ENCODE assay signal across 8 mouse cellular contexts in the genomic region with DNA sequence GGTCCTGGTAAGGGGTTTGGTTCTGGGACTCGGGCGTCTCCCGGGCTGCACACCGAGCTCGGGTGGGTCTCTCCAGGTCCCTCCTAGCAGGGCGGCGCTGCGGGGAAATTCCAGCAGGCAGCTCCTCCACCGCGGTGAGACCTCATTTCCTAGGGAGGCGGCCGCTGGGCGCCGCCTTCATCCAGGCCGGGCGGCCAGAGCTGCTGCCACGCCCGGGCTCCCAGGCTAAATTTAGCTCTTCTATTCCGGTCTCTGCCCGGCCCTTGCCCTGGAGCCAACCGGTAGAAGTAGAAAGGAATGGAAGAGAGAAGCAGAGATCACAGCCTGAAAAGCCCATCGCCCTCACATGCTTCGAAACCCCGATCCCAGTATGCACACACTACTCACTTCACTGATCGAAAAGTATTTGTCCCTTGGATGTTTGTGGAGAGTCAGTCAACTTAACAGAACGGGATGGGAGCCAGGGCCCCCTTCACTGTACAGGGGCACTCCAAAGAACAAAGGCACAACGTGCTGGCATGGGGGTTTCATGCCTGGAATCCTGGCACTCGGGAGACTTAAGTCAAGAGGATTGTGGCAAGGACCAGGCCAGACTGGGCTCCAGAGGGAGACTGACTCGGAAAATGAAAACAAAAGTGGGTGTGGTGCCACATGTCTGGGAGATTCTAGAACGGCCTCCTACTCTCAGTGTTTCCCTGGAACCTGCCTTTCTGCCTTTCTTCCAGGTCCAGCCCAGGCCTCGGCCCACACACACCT. TPM values are rescaled to one million over a fixed set of nuclear protein-coding genes. Genes with fewer than 3 reads are reported as not detected.
A peak's percentile ranks its signal among the peaks of the same experiment; 100 is the strongest.
DNase-seq lines count a peak whose midpoint lies in the region; ATAC-seq and TF ChIP-seq lines count a peak whose summit lies in the region.

No protein-coding gene starts in this region.

- no peak for TF ChIP-seq CTCF in Patski (IDR thresholded peaks at IDR 0.05)

- peak; percentile 25 for ATAC-seq in Patski
- peak; percentile 42 for ATAC-seq in forebrain, embryonic 14.5 days

- no peaks in the 10 kb centered on the region for H3K27me3 ChIP-seq in Patski
- no peaks in the 10 kb centered on the region for H3K27me3 ChIP-seq in forebrain, embryonic 14.5 days (replicated peaks; ENCODE audit: control insufficient read depth, insufficient read depth, low read length)
- H3K27me3 ChIP-seq in limb, embryonic 10.5 days (ENCODE audit: low read depth, poor library complexity, severe bottlenecking) = no peaks in the 10 kb centered on the region

- H3K27ac ChIP-seq in forebrain, embryonic 14.5 days (ENCODE audit: low read depth, low read length) = peak overlapping the region; percentile 33
- H3K27ac ChIP-seq in limb, embryonic 10.5 days = peak overlapping the region; percentile 88

- CTCF ChIA-PET in Patski (lab: Charles Lee) = interaction anchor here (1.7 to 2.2 kb wide), 5 partner anchors 10 to 54 kb away, joined by 4 to 7 read pairs (median 5); a partner anchor contains a TSS

- H3K4me3 ChIP-seq in forebrain, embryonic 14.5 days (ENCODE audit: low read depth, low read length) = 0 out of 2 replicates have a peak overlapping the region, but pooled peaks have one; percentile 5
- peak overlapping the region; percentile 35 for H3K4me3 ChIP-seq in limb, embryonic 10.5 days

- H3K9ac ChIP-seq in forebrain, embryonic 14.5 days (ENCODE audit: low read length) = peak overlapping the region; percentile 56

- H3K9me3 ChIP-seq in forebrain, embryonic 14.5 days (replicated peaks; ENCODE audit: control insufficient read depth, low read length) = no peaks in the 10 kb centered on the region
- no peaks in the 10 kb centered on the region for H3K9me3 ChIP-seq in limb, embryonic 10.5 days (replicated peaks)

- H3K4me1 ChIP-seq in forebrain, embryonic 14.5 days (ENCODE audit: control insufficient read depth, insufficient read depth, low read length) = peaks cover 5% of the 10 kb centered on the region; the same call in 1 of the 2 replicates
- peaks cover 12% of the 10 kb centered on the region for H3K4me1 ChIP-seq in limb, embryonic 10.5 days

- WGBS in forebrain, embryonic 14.5 days = 21% methylated on average over 31 of the region's 31 CpGs
- 21% methylated on average over 31 of the region's 31 CpGs for WGBS in limb, embryonic 10.5 days

- DNase-seq in Patski (ENCODE audit: low read depth, low spot score) = no peak
- peak; percentile 68 for DNase-seq in cerebellum, adult 11 months
- DNase-seq in forebrain, embryonic 14.5 days (ENCODE audit: low spot score) = peak; percentile 37
- peak; percentile 80 to 85 for DNase-seq in heart, postnatal 36 days
- peak; percentile 71 for DNase-seq in limb, embryonic 10.5 days (ENCODE audit: low spot score)
- peak; percentile 52 for DNase-seq in mesoderm, embryonic 11.5 days (ENCODE audit: low read depth, low spot score)
- peak; percentile 46 to 61 for DNase-seq in spleen, postnatal 36 days (ENCODE audit: low spot score in 2 of 2)
- DNase-seq in left cerebral cortex, postnatal 4 days = no peak

- in situ Hi-C loops in Patski (cut with MboI; ENCODE audit: low pct_unique_long_range_greater_than_20kb) = no loop called here

- POLR2A ChIA-PET in Patski (lab: Charles Lee) = interaction anchor here (0.9 to 2.1 kb wide), 4 partner anchors 27 to 58 kb away, joined by 3 to 5 read pairs (median 4); no protein-coding TSS in a partner anchor

- no peaks in the 10 kb centered on the region for H3K36me3 ChIP-seq in forebrain, embryonic 14.5 days (ENCODE audit: control insufficient read depth, insufficient read depth, low read length)
- H3K36me3 ChIP-seq in limb, embryonic 10.5 days = no peaks in the 10 kb centered on the region

- intact Hi-C loops in heart, postnatal 36 days (cut with DNase I) = loop anchor here (1.0 kb wide), 3 partner anchors 15 to 30 kb away; no protein-coding TSS in a partner anchor
- intact Hi-C loops in left cerebral cortex, postnatal 4 days (cut with DNase I) = no loop called here

- peak overlapping the region; percentile 39 for H3K4me2 ChIP-seq in forebrain, embryonic 14.5 days (ENCODE audit: low read length)

RNA-seq across cellular contexts. Expression of a gene that starts 46.2 kb away (rescaled TPM):
- not detected for polyA plus RNA-seq in Patski (2021)
- not detected in 2 replicates for polyA plus RNA-seq in forebrain, embryonic 14.5 days (2014; fragmentation: Nextera tagmentation; extraction: Ambion mirVana)
- not detected for total RNA-seq in heart, postnatal 36 days (2021)
- not detected in 2 replicates for polyA plus RNA-seq in limb, embryonic 10.5 days (2016; fragmentation: Nextera tagmentation; extraction: Ambion mirVana)
- total RNA-seq in left cerebral cortex, postnatal 4 days (2021) = not detected

RNA-seq across cellular contexts. Expression of a gene that starts 46.3 kb away (rescaled TPM):
- polyA plus RNA-seq in Patski (2021) = not detected
- not detected in 2 replicates for polyA plus RNA-seq in forebrain, embryonic 14.5 days (2014; fragmentation: Nextera tagmentation; extraction: Ambion mirVana)
- not detected for total RNA-seq in heart, postnatal 36 days (2021)
- polyA plus RNA-seq in limb, embryonic 10.5 days (2016; fragmentation: Nextera tagmentation; extraction: Ambion mirVana) = 0.15 and 0.24 TPM in 2 replicates
- total RNA-seq in left cerebral cortex, postnatal 4 days (2021) = under 1 TPM; 0.48 to 0.62 TPM

RNA-seq across cellular contexts. Expression of a gene that starts 54.2 kb away (rescaled TPM):
- 2,326 TPM for polyA plus RNA-seq in Patski (2021)
- 2,309 and 2,480 TPM in 2 replicates for polyA plus RNA-seq in forebrain, embryonic 14.5 days (2014; fragmentation: Nextera tagmentation; extraction: Ambion mirVana)
- 100 to 1,000 TPM; 202 to 234 TPM for total RNA-seq in heart, postnatal 36 days (2021)
- 3,283 and 3,422 TPM in 2 replicates for polyA plus RNA-seq in limb, embryonic 10.5 days (2016; fragmentation: Nextera tagmentation; extraction: Ambion mirVana)
- 1,000 to 10,000 TPM; 1,018 to 1,064 TPM for total RNA-seq in left cerebral cortex, postnatal 4 days (2021)

Comparison
In these comparisons a context has a peak if more than half of its experiments do, and no peak if none do; other contexts are left out.
1. DNase-seq: peak in cerebellum, adult 11 months (single experiment), forebrain, embryonic 14.5 days (single experiment), heart, postnatal 36 days (2 of 2), limb, embryonic 10.5 days (single experiment), mesoderm, embryonic 11.5 days (single experiment) and spleen, postnatal 36 days (2 of 2); none in Patski (single experiment) and left cerebral cortex, postnatal 4 days (single experiment).